Mouse (Mus musculus): ENCODE data around the gene Tmprss7. TPM values are rescaled to one million over a fixed set of nuclear protein-coding genes. Genes with fewer than 3 reads are reported as not detected.

Tmprss7 gene
- polyA plus RNA-seq, 1 experiment: 4.4 TPM

DNA sequence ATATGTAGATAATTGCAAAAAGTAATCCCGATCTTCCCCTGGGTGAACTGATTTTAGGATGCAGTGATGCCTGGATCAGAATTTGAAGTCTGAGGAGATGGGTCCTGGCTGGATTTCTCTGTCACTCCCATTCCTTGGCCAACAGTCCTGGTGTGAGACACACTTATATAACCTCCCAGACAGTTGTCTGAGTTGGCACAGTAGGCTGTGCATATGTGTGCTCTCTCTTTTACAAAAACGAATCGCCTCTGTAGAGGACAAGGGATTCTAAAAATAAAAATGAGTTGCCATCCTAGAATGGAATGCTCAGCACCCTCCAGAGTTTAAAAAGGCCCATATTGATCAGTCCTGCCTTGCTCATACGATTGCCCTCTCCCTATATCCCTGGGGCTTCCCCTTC is 33.9 kb downstream of the Tmprss7 start:
- peaks cover 3% of the 10 kb centered on the region; the same call in 1 of the 2 replicates for H3K4me1 ChIP-seq (ENCODE audit: control insufficient read depth, insufficient read depth, low read length)
- no peak for TF ChIP-seq CTCF (IDR thresholded peaks at IDR 0.05; ENCODE audit: extremely low read depth, insufficient read depth, low read length)
- peak overlapping the region; percentile 63; the same call in 1 of the 2 replicates for H3K27ac ChIP-seq (ENCODE audit: insufficient read depth, low read length)

GRCm38 (mm10) chr16:45658248-45658647 is 35.2 kb downstream of the Tmprss7 start:
- H3K4me1 ChIP-seq (ENCODE audit: control insufficient read depth, insufficient read depth, low read length): peaks cover 3% of the 10 kb centered on the region; the same call in 1 of the 2 replicates
- H3K4me3 ChIP-seq (ENCODE audit: insufficient read depth, low read length): no peak overlapping the region
- TF ChIP-seq CTCF (IDR thresholded peaks at IDR 0.05; ENCODE audit: extremely low read depth, insufficient read depth, low read length): no peak
- TF ChIP-seq POLR2A (IDR thresholded peaks at IDR 0.05; ENCODE audit: extremely low read depth, insufficient read depth, low read length): no peak
- H3K27ac ChIP-seq (ENCODE audit: insufficient read depth, low read length): no peak overlapping the region

More for the DNA sequence above, 33.9 kb downstream of the Tmprss7 start:
- H3K4me3 ChIP-seq (ENCODE audit: insufficient read depth, low read length): no peak overlapping the region

- Histone ChIP-seq H3K27ac (ENCODE audit: insufficient read depth, low read length) (no peak overlapping the region), H3K4me3 (ENCODE audit: insufficient read depth, low read length) (no peak overlapping the region), H3K4me1 (ENCODE audit: control insufficient read depth, insufficient read depth, low read length) (peaks cover 3% of the 10 kb centered on the region; the same call in 1 of the 2 replicates)
- TF ChIP-seq POLR2A (IDR thresholded peaks at IDR 0.05; ENCODE audit: extremely low read depth, insufficient read depth, low read length) (no peak), CTCF (IDR thresholded peaks at IDR 0.05; ENCODE audit: extremely low read depth, insufficient read depth, low read length) (no peak)
Observed at GRCm38 (mm10) chr16:45657574-45658159, 35.8 kb downstream of the Tmprss7 start.

DNA sequence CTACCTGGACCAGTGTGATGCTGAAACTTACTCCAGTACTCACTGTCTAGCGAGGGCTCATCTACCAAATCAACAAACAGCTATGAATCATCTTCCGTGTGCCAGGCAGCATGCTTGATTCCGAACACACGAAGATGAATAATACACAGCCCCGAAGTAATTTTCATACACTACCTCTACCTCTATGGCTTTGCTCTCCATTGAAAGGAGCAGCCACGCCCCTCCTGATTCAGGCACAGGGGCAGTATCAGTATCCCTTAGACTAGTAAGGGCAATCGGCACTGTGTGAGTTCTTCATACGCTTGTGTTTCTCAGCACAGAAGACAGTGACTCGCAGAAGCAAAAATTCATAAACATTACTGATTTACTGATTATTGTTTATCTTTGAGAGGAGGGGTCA is 39.0 kb downstream of the Tmprss7 start:
- no peak overlapping the region for H3K4me3 ChIP-seq (ENCODE audit: insufficient read depth, low read length)
- no peak for TF ChIP-seq POLR2A (IDR thresholded peaks at IDR 0.05; ENCODE audit: extremely low read depth, insufficient read depth, low read length)
- TF ChIP-seq CTCF (IDR thresholded peaks at IDR 0.05; ENCODE audit: extremely low read depth, insufficient read depth, low read length): no peak

DNA sequence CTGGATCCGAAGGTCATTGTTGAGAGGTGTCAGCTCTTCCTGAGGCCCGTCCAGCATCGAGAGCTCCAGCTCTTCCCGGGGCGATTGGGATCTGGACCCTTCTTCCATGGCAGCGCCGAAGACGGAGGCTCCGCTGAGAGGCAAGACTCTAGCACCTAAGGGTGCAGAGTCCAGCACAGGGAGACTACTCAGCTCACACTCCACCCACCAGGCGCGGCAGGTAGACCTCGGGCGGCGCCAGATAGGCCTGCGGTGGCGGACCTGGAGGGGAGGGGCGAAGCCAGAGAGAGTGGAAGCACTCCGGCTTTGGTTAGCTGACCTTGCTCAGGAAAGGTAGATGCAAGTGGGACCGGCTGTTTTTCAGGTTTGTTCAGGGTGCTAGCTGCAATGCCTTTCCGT is 39.5 kb downstream of the Tmprss7 start, which contains the start of gene BC016579:
Gene BC016579, minus strand, starts transcription at position 135 of the 399 bp plus-strand sequence.
- H3K4me1 ChIP-seq (ENCODE audit: control insufficient read depth, insufficient read depth, low read length): peaks cover under 1% of the 10 kb centered on the region; the same call in 1 of the 2 replicates
- TF ChIP-seq POLR2A (IDR thresholded peaks at IDR 0.05; ENCODE audit: extremely low read depth, insufficient read depth, low read length) (no peak), CTCF (IDR thresholded peaks at IDR 0.05; ENCODE audit: extremely low read depth, insufficient read depth, low read length) (no peak)
- no peak within 1 kb of the TSS for H3K27ac ChIP-seq (ENCODE audit: insufficient read depth, low read length)

More for the DNA sequence above, 39.0 kb downstream of the Tmprss7 start:
- peaks cover 2% of the 10 kb centered on the region; the same call in 1 of the 2 replicates for H3K4me1 ChIP-seq (ENCODE audit: control insufficient read depth, insufficient read depth, low read length)
- H3K27ac ChIP-seq (ENCODE audit: insufficient read depth, low read length): no peak overlapping the region

DNA sequence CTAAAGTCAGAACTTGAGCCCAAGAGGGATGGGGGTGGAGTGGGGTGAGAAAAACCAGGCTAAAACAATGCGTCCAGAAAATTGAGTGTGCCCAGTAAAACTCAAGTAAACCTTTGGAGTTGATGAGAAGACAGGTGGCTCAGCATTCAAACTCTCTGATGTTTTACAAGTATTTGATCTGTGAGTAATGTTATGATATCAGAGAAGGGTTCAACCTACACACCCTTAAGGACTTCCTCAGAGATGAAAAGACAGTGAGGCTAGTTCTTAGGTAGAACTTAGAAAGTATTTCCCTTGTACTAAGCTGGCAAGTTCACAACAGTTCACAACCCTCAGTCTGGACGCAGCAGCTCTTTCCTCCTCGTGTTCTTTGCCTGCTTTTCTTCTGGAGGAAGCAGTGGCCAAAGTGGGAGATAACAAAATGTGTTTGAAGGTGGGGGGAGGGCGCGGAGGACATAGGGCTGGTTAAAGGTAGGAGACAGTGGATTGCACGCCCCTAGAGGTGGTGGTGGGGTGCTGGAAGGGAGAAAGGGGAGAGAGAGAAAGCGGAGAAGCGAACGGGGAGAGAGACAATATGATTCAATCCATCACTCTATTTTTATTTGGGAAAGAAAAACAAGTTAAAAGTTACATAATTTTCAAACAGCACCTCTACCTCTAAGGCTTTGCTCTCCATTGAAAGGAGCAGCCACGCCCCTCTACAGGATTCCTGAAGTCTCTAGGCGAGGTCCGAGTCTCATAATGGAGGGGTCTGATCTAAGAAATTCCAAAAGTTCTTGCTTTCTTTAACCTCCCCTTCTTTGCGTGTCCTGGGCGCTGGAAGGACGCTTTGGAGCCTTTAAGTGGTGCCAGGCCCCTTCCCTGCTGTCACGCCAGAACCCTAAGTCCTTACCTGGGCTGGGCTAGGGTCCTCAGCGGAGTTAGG is 40.2 kb downstream of the Tmprss7 start:
- Histone ChIP-seq H3K4me1 (ENCODE audit: control insufficient read depth, insufficient read depth, low read length) (no peaks in the 10 kb centered on the region), H3K27ac (ENCODE audit: insufficient read depth, low read length) (no peak overlapping the region), H3K4me3 (ENCODE audit: insufficient read depth, low read length) (peak overlapping the region; percentile 18; the same call in 1 of the 2 replicates)
- TF ChIP-seq CTCF (IDR thresholded peaks at IDR 0.05; ENCODE audit: extremely low read depth, insufficient read depth, low read length) (no peak), POLR2A (IDR thresholded peaks at IDR 0.05; ENCODE audit: extremely low read depth, insufficient read depth, low read length) (no peak)

More for the DNA sequence above, 39.5 kb downstream of the Tmprss7 start, which contains the start of gene BC016579:
- peak within 1 kb of the TSS; percentile 18; the same call in 1 of the 2 replicates for H3K4me3 ChIP-seq (ENCODE audit: insufficient read depth, low read length)

DNA sequence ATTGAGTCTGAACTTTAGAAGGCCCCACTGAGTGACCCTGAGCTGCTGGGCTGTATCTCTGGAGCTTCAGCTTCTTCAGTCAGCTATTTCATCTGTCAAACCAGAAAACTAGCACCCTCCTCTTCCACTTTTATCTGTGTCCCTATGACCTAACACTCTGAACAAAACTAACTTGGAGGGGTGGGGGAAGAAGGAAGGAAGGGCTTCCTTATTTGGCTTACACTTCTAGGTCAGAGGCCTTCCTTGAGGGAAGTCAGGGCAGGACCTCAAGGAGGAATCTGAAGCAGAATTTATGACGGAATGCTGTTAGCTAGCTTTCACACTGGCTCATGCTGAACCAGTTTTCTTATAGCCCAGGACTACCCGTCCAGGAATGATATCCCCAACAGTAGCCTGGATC is 42.0 kb downstream of the Tmprss7 start:
- TF ChIP-seq CTCF (IDR thresholded peaks at IDR 0.05; ENCODE audit: extremely low read depth, insufficient read depth, low read length) (no peak), POLR2A (IDR thresholded peaks at IDR 0.05; ENCODE audit: extremely low read depth, insufficient read depth, low read length) (no peak)
- Histone ChIP-seq H3K27ac (ENCODE audit: insufficient read depth, low read length) (no peak overlapping the region), H3K4me3 (ENCODE audit: insufficient read depth, low read length) (no peak overlapping the region), H3K4me1 (ENCODE audit: control insufficient read depth, insufficient read depth, low read length) (no peaks in the 10 kb centered on the region)

- no peak overlapping the region for H3K27ac ChIP-seq (ENCODE audit: insufficient read depth, low read length)
- H3K4me3 ChIP-seq (ENCODE audit: insufficient read depth, low read length): no peak overlapping the region
- no peaks in the 10 kb centered on the region for H3K4me1 ChIP-seq (ENCODE audit: control insufficient read depth, insufficient read depth, low read length)
- TF ChIP-seq POLR2A (IDR thresholded peaks at IDR 0.05; ENCODE audit: extremely low read depth, insufficient read depth, low read length): no peak
- TF ChIP-seq CTCF (IDR thresholded peaks at IDR 0.05; ENCODE audit: extremely low read depth, insufficient read depth, low read length): no peak
Observed at GRCm38 (mm10) chr16:45644380-45644779, 49.1 kb downstream of the Tmprss7 start.

DNA sequence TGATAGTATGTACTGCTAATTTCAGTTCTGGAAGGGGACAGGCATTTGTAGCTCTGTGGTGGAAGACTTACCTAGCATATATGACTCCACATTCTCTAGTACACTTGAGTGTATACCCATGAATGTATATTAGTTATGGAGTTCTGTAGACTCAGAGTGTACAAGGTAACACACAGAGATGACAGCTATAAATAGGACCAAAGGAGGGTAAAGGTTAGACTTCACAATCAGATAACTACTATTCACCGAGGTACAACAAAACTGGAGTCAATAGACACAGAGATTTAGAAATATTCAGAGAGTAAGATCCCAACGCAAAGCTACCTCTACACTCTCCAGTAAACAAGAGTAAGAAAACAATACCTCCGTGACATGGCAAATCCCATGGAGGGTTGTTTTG is 49.5 kb downstream of the Tmprss7 start:
- TF ChIP-seq POLR2A (IDR thresholded peaks at IDR 0.05; ENCODE audit: extremely low read depth, insufficient read depth, low read length) (no peak), CTCF (IDR thresholded peaks at IDR 0.05; ENCODE audit: extremely low read depth, insufficient read depth, low read length) (no peak)
- no peak overlapping the region for H3K4me3 ChIP-seq (ENCODE audit: insufficient read depth, low read length)
- no peak overlapping the region for H3K27ac ChIP-seq (ENCODE audit: insufficient read depth, low read length)
- no peaks in the 10 kb centered on the region for H3K4me1 ChIP-seq (ENCODE audit: control insufficient read depth, insufficient read depth, low read length)
